In genomic region chr1:183424100-183424499, GRCm38 (mm10) we compare ENCODE assay signal across 26 mouse cellular contexts. TPM values are rescaled to one million over a fixed set of nuclear protein-coding genes. Genes with fewer than 3 reads are reported as not detected.
DNase-seq lines count a peak whose midpoint lies in the region; ATAC-seq and TF ChIP-seq lines count a peak whose summit lies in the region.
"Had no signal": no experiment of that assay in that cellular context is flagged by ENCODE, and none has a peak within 500 bp of the region (broad histone marks: within the 10 kb centered on the region; RNA-seq: fewer than 3 reads in every experiment).

No protein-coding gene starts in this region.

- no peaks in the 10 kb centered on the region for H3K36me3 ChIP-seq in lung, embryonic 14.5 days (ENCODE audit: insufficient read depth)
- no peaks in the 10 kb centered on the region for H3K36me3 ChIP-seq in ES-Bruce4 (ENCODE audit: control insufficient read depth, insufficient read depth, low read length, poor library complexity, severe bottlenecking)
- H3K36me3 ChIP-seq in kidney, embryonic 14.5 days (ENCODE audit: control insufficient read depth, insufficient read depth, low read length): no peaks in the 10 kb centered on the region
- H3K36me3 ChIP-seq: embryonic facial prominence, embryonic 13.5 days; liver, embryonic 12.5 days; neural tube, embryonic 12.5 days; stomach, embryonic 15.5 days had no signal

- no peak overlapping the region for H3K4me2 ChIP-seq in lung, embryonic 14.5 days
- no peak overlapping the region for H3K4me2 ChIP-seq in kidney, embryonic 14.5 days (replicated peaks; ENCODE audit: low read depth, low read length)
- H3K4me2 ChIP-seq: embryonic facial prominence, embryonic 13.5 days; heart, embryonic 11.5 days; hindbrain, embryonic 14.5 days; liver, embryonic 12.5 days; neural tube, embryonic 12.5 days; stomach, embryonic 15.5 days had no signal

- no peak for DNase-seq in gastrocnemius, adult 2 months
- DNase-seq in gastrocnemius, postnatal 14 days: no peak
- no peak for DNase-seq in lung, embryonic 14.5 days
- DNase-seq in lung, postnatal 10 days: no peak
- peak; percentile 40 for DNase-seq in induced T-regulatory cell, adult 2 months (ENCODE audit: low read depth)
- no peak for DNase-seq in frontal cortex, postnatal 36 days (ENCODE audit: low spot score in 2 of 2)
- DNase-seq: adrenal gland, postnatal 36 days; cerebellum, adult 2 months; heart, postnatal 14 days; kidney, adult 18-20 months; kidney, postnatal 4 days; layer of hippocampus, postnatal 36 days; left cerebral cortex, postnatal 4 days; lung, postnatal 14 days; spleen, adult 18-20 months; thymus, postnatal 4 days had no signal

- H3K9me3 ChIP-seq in lung, embryonic 14.5 days (ENCODE audit: low read depth, low read length): no peaks in the 10 kb centered on the region
- no peaks in the 10 kb centered on the region for H3K9me3 ChIP-seq in ES-Bruce4 (replicated peaks; ENCODE audit: control insufficient read depth, insufficient read depth, low read length, poor library complexity, severe bottlenecking)
- H3K9me3 ChIP-seq in kidney, embryonic 14.5 days (ENCODE audit: control insufficient read depth, low read length): 0 out of 2 replicates have a peak, but pooled peaks cover 2% of the 10 kb centered on the region
- H3K9me3 ChIP-seq: liver, embryonic 12.5 days; neural tube, embryonic 12.5 days; stomach, embryonic 15.5 days had no signal

- peak; percentile 27; the same call in 1 of the 2 replicates for TF ChIP-seq CTCF in gastrocnemius, adult 2 months (IDR thresholded peaks at IDR 0.05)
- TF ChIP-seq CTCF in lung, embryonic 14.5 days (IDR thresholded peaks at IDR 0.05; ENCODE audit: low read depth): peak; percentile 45
- peak; percentile 25 for TF ChIP-seq CTCF in ES-Bruce4 (IDR thresholded peaks at IDR 0.05; ENCODE audit: low read depth, low read length)

- no peak for ATAC-seq in lung, embryonic 14.5 days (ENCODE audit: insufficient read depth)
- no peak for ATAC-seq in kidney, embryonic 14.5 days (ENCODE audit: low FRiP score, low TSS enrichment)
- ATAC-seq: liver, embryonic 12.5 days had no signal

- intact Hi-C loops in gastrocnemius, adult 2 months (cut with DNase I): no loop called here
- intact Hi-C loops in gastrocnemius, postnatal 14 days (cut with DNase I; ENCODE audit: low total_unique reads): no loop called here

- WGBS in lung, embryonic 14.5 days: 93% methylated on average over 7 of the region's 7 CpGs
- 92% methylated on average over 7 of the region's 7 CpGs for WGBS in kidney, embryonic 14.5 days

- H3K4me3 ChIP-seq in gastrocnemius, adult 2 months: no peak overlapping the region
- no peak overlapping the region for H3K4me3 ChIP-seq in lung, embryonic 14.5 days (ENCODE audit: low read depth, low read length)
- H3K4me3 ChIP-seq in ES-Bruce4 (ENCODE audit: low read depth, low read length): no peak overlapping the region
- no peak overlapping the region for H3K4me3 ChIP-seq in kidney, embryonic 14.5 days (ENCODE audit: low read length)
- H3K4me3 ChIP-seq: embryonic facial prominence, embryonic 13.5 days; liver, embryonic 12.5 days; neural tube, embryonic 12.5 days; stomach, embryonic 15.5 days had no signal

- no peak overlapping the region for H3K9ac ChIP-seq in lung, embryonic 14.5 days
- H3K9ac ChIP-seq in ES-Bruce4 (ENCODE audit: low read depth, poor library complexity, severe bottlenecking): no peak overlapping the region
- H3K9ac ChIP-seq in kidney, embryonic 14.5 days (ENCODE audit: low read depth, low read length): no peak overlapping the region
- H3K9ac ChIP-seq: embryonic facial prominence, embryonic 13.5 days; hindbrain, embryonic 14.5 days; liver, embryonic 12.5 days; neural tube, embryonic 12.5 days; stomach, embryonic 15.5 days had no signal

- no peaks in the 10 kb centered on the region for H3K27me3 ChIP-seq in lung, embryonic 14.5 days (ENCODE audit: insufficient read depth, low read length)
- no peaks in the 10 kb centered on the region for H3K27me3 ChIP-seq in ES-Bruce4 (ENCODE audit: control insufficient read depth, insufficient read depth, low read length, poor library complexity, severe bottlenecking)
- no peaks in the 10 kb centered on the region for H3K27me3 ChIP-seq in kidney, embryonic 14.5 days (ENCODE audit: control insufficient read depth, insufficient read depth, low read length)
- H3K27me3 ChIP-seq: embryonic facial prominence, embryonic 13.5 days; liver, embryonic 12.5 days; neural tube, embryonic 12.5 days; stomach, embryonic 15.5 days had no signal

- no peak for TF ChIP-seq POLR2A in ES-Bruce4 (IDR thresholded peaks at IDR 0.05; ENCODE audit: insufficient read depth, low read length)

- no peaks in the 10 kb centered on the region for H3K4me1 ChIP-seq in lung, embryonic 14.5 days (ENCODE audit: insufficient read depth)
- no peaks in the 10 kb centered on the region for H3K4me1 ChIP-seq in ES-Bruce4 (ENCODE audit: control insufficient read depth, insufficient read depth, low read length)
- H3K4me1 ChIP-seq in kidney, embryonic 14.5 days (ENCODE audit: control insufficient read depth, insufficient read depth, low read length): no peaks in the 10 kb centered on the region
- H3K4me1 ChIP-seq: embryonic facial prominence, embryonic 13.5 days; liver, embryonic 12.5 days; neural tube, embryonic 12.5 days; stomach, embryonic 15.5 days had no signal

- TF ChIP-seq EP300 in ES-Bruce4 (IDR thresholded peaks at IDR 0.05; ENCODE audit: insufficient read depth, low read depth, low read length): no peak

- H3K27ac ChIP-seq in gastrocnemius, adult 2 months: no peak overlapping the region
- no peak overlapping the region for H3K27ac ChIP-seq in lung, embryonic 14.5 days (ENCODE audit: low read depth)
- H3K27ac ChIP-seq in ES-Bruce4 (ENCODE audit: insufficient read depth, low read length): no peak overlapping the region
- H3K27ac ChIP-seq in kidney, embryonic 14.5 days (ENCODE audit: low read depth, low read length): no peak overlapping the region
- H3K27ac ChIP-seq: embryonic facial prominence, embryonic 13.5 days; hindbrain, embryonic 14.5 days; liver, embryonic 12.5 days; neural tube, embryonic 12.5 days; stomach, embryonic 15.5 days had no signal

RNA-seq across cellular contexts. Expression of gene Hhipl2, which starts 6.1 kb away (rescaled TPM):
- not detected for total RNA-seq in gastrocnemius, adult 2 months (2021)
- under 1 TPM in 1 of 2 experiments, not detected in 1; 0.08 TPM for total RNA-seq in gastrocnemius, postnatal 14 days (2021)
- 0.14 TPM in 1 of 2 replicates, not detected in the other for polyA plus RNA-seq in lung, embryonic 14.5 days (2014; fragmentation: Nextera tagmentation; extraction: Ambion mirVana)
- not detected in 2 replicates for polyA plus RNA-seq in ES-Bruce4 (2011; ENCODE audit: insufficient read depth, insufficient read length, low read depth, missing spikeins)
- polyA plus RNA-seq in kidney, embryonic 14.5 days (2014; fragmentation: Nextera tagmentation; extraction: Ambion mirVana): 0.21 and 0.22 TPM in 2 replicates
- total RNA-seq: adrenal gland, postnatal 36 days; gastrocnemius, postnatal 4 days; megakaryocyte-erythroid progenitor cell, adult 5-6 weeks had no signal

RNA-seq across cellular contexts. Expression of gene Taf1a, which starts 35.3 kb away (rescaled TPM):
- 1 to 10 TPM; 6.1 to 7.3 TPM for total RNA-seq in gastrocnemius, adult 2 months (2021)
- 1 to 10 TPM; 4.1 to 4.7 TPM for total RNA-seq in gastrocnemius, postnatal 14 days (2021)
- polyA plus RNA-seq in lung, embryonic 14.5 days (2014; fragmentation: Nextera tagmentation; extraction: Ambion mirVana): 20.5 and 21.6 TPM in 2 replicates
- polyA plus RNA-seq in ES-Bruce4 (2011; ENCODE audit: insufficient read depth, insufficient read length, low read depth, missing spikeins): 24.5 and 26.4 TPM in 2 replicates
- polyA plus RNA-seq in kidney, embryonic 14.5 days (2014; fragmentation: Nextera tagmentation; extraction: Ambion mirVana): 21.0 and 22.4 TPM in 2 replicates

RNA-seq across cellular contexts. Expression of gene Mia3, which starts 54.7 kb away (rescaled TPM):
- 100 to 1,000 TPM; 169 to 229 TPM for total RNA-seq in gastrocnemius, adult 2 months (2021)
- total RNA-seq in gastrocnemius, postnatal 14 days (2021): 100 to 1,000 TPM; 101 to 105 TPM
- polyA plus RNA-seq in lung, embryonic 14.5 days (2014; fragmentation: Nextera tagmentation; extraction: Ambion mirVana): 105 and 108 TPM in 2 replicates
- 155 and 167 TPM in 2 replicates for polyA plus RNA-seq in ES-Bruce4 (2011; ENCODE audit: insufficient read depth, insufficient read length, low read depth, missing spikeins)
- polyA plus RNA-seq in kidney, embryonic 14.5 days (2014; fragmentation: Nextera tagmentation; extraction: Ambion mirVana): 50.8 and 104 TPM in 2 replicates
